Mouse (Mus musculus) mouse trophoblast stem cell (cell line): ENCODE results near the gene Cacng7.

Source experiments
- in situ Hi-C, 2 experiments: fragments of 300-500 bp; cut with MseI, MboI; formaldehyde crosslinking; loops; 2 replicates in 1 of 2; 3 replicates in 1 of 2; pipeline ENCODE4 v1.15.1; 2025

Cacng7 gene

GRCm38 (mm10) chr7:3302556-3303275, 30.0 kb upstream of the Cacng7 start:
- in situ Hi-C loops, result no loop called here

- in situ Hi-C loops, result no loop called here
Measured at GRCm38 (mm10) chr7:3303276-3303781, 29.4 kb upstream of the Cacng7 start.

GRCm38 (mm10) chr7:3303789-3304188, 29.0 kb upstream of the Cacng7 start:
- in situ Hi-C loops, result no loop called here

GRCm38 (mm10) chr7:3304298-3304697, 28.5 kb upstream of the Cacng7 start:
- in situ Hi-C loops, result no loop called here

- in situ Hi-C loops, result no loop called here
Measured at GRCm38 (mm10) chr7:3306400-3306799, 26.4 kb upstream of the Cacng7 start.

GRCm38 (mm10) chr7:3308646-3309045, 24.1 kb upstream of the Cacng7 start:
- in situ Hi-C loops, result no loop called here

- in situ Hi-C loops, result no loop called here
Measured at GRCm38 (mm10) chr7:3310233-3310632, 22.5 kb upstream of the Cacng7 start.

GRCm38 (mm10) chr7:3313571-3313970, 19.2 kb upstream of the Cacng7 start:
- in situ Hi-C loops, result no loop called here

GRCm38 (mm10) chr7:3314121-3314520, 18.6 kb upstream of the Cacng7 start:
- in situ Hi-C loops, result no loop called here

GRCm38 (mm10) chr7:3317704-3318103, 15.1 kb upstream of the Cacng7 start:
- in situ Hi-C loops, result no loop called here

GRCm38 (mm10) chr7:3320856-3321255, 11.9 kb upstream of the Cacng7 start:
- in situ Hi-C loops, result no loop called here

GRCm38 (mm10) chr7:3323826-3324225, 8.9 kb upstream of the Cacng7 start:
- in situ Hi-C loops, result no loop called here

- in situ Hi-C loops, result no loop called here
Measured at GRCm38 (mm10) chr7:3327961-3328360, 4.8 kb upstream of the Cacng7 start.

- in situ Hi-C loops, result no loop called here
Measured at GRCm38 (mm10) chr7:3329776-3330546, 2.8 kb upstream of the Cacng7 start.

- in situ Hi-C loops, result no loop called here
Measured at GRCm38 (mm10) chr7:3331171-3331570, 1.6 kb upstream of the Cacng7 start.

GRCm38 (mm10) chr7:3331581-3332223, 1.1 kb upstream of the Cacng7 start:
- in situ Hi-C loops, result no loop called here

GRCm38 (mm10) chr7:3332224-3332615, 535 bp upstream of the Cacng7 start:
- in situ Hi-C loops, result no loop called here

- in situ Hi-C loops, result no loop called here
Measured at GRCm38 (mm10) chr7:3333542-3333941, 787 bp downstream of the Cacng7 start.

- in situ Hi-C loops, result no loop called here
Measured at GRCm38 (mm10) chr7:3336412-3336811, 3.7 kb downstream of the Cacng7 start.

- in situ Hi-C loops, result no loop called here
Measured at GRCm38 (mm10) chr7:3338286-3338935, 5.7 kb downstream of the Cacng7 start.

GRCm38 (mm10) chr7:3339010-3339409, 6.3 kb downstream of the Cacng7 start:
- in situ Hi-C loops, result no loop called here

- in situ Hi-C loops, result no loop called here
Measured at GRCm38 (mm10) chr7:3343861-3344260, 11.1 kb downstream of the Cacng7 start.
